Mouse (Mus musculus): ENCODE results near the gene Mak.
A peak's percentile ranks its signal among the peaks of the same experiment; 100 is the strongest.
"Not testable (repeated sequence)": the region's sequence is repeated elsewhere in the genome, so short reads cannot be mapped to it uniquely, and the experiment has no call there.

Gene Mak

DNA sequence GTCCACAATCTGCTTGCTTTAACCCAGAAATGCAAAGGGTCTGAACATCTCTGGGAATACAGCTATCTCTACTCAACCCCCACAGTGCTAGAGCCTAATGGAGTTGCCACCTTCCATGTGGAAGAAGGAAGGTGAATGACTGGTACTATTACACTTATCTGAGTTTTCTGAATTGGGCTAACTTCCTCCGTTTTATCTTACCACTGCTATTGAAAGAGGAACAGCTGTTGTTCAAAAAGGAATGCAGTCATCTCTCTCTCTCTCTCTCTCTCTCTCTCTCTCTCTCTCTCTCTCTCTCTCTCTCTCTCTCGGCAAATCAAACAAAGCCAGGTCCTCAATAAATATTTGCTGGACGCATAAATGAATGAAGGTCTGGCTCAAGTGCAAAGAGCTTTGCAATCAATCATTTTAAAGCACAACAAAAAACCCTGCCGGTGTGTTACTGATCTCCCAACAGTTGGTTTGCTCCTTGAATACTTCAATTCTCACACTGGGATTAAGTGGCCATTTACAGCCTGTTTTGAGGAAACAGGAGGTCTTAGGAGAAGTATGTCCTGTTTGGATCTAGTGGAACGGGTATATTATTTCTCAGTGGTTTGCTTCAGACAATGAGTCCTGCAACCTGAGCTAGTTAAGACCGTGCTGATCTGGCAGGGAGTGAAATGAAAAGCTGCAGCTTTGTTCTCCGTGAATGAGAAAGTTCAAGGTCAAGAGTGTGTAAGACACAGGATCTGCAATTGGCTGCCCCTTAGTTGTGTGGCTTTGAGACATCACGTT is 84.8 kb downstream of the Mak start:
- DNase-seq: no peak

DNA sequence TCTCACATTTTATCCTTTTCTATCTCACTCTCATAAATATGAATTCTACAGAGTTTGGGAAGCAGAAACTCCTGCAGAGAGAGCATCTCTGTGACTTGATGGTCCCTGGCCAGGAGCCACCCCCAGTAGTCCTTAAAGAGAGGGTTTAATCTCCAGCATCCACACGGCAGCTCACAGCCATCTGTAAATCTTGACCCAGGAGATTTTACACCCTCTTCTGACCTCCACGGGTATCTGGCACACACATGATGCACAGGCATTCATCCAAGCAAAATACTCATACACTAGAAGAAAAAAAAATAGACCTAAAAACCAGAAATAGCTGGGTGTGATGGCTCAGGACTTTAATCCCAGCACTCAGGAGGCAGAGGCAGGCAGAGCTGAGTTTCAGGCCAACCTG is 91.1 kb downstream of the Mak start:
- DNase-seq: no peak

DNA sequence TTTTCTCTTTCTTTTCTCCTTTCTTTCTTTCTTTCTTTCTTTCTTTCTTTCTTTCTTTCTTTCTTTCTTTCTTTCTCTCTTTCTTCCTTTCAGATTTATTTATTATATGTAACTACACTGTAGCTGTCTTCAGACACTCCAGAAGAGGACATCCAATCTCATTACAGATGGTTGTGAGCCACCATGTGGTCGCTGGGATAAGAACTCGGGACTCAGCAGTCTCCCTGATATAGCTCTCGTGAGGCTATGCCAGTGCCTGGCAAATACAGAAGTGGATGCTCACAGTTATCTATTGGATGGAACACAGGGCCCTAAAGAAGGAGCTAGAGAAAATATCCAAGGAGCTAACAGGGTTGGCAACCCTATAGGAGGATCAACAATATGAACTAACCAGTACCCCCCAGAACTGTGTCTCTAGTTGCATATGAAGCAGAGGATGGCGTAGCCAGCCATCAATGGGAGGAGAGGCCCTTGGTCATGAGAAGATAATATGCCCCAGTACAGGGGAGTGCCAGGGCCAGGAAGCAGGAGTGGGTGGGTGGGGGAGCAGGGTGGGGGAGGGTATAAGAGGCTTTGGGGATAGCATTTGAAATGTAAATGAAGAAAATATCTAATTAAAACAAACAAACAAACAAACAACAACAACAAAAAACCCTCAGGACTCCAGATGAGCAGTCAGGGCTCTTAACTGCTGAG is 91.8 kb downstream of the Mak start:
- DNase-seq: not testable (repeated sequence)

DNA sequence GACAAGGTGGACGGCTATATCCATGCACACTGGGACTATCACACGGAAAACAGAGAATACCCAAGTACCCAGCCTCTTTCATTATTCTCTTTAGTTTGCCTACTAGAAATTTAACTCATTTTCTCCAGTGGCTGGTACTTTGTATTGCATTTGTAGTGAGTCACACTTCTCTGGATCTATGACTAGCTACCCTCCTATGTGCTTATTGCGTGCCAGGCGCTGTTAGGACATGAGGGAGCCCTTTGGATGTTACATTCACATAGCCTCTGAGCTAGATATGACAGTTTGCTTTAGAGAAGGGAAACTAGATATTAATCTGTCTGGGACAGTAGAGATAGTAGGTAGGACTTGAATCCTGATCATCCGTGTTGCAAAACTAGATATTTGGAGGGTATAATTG is 93.4 kb downstream of the Mak start:
- DNase-seq: no peak

DNA sequence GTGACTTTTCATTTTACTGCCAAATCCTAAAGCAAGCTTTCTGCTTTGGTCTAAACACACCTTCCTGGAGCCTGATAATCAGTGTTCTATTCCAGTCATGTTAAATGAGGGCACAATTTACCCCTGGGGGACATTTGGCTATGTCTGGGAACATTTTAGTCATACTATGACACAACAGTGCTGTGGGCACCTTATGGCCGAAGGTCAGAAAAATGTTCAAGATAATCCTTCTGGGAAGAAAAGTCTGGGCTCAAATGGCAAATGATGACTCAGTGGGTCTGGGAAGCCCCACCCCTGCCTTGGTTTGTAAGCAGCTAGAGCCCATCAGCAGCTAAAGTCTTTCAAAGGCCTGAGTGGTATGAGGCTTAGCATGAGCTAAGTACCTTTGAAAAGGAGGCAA is 96.7 kb downstream of the Mak start:
- no peak for DNase-seq

DNA sequence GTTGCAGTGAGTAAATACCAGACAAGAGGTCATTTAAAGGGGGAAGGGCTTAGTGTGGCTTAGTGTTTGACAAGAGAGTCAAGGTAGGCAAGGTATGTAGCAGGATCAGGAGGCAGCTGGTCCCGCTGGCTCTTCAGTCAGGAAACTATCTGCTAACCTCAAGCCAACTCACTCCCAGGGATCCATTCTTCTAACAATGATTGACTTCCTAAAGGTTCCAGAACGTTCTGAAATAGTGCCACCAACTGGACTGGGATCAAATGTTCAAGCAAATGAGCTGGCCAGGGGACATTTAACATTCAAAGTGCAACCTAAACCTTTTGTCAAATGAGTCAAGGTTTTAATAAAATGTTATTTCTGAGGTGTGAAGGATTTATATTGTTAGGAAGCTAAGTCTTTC is 100.2 kb downstream of the Mak start:
- no peak for DNase-seq

DNA sequence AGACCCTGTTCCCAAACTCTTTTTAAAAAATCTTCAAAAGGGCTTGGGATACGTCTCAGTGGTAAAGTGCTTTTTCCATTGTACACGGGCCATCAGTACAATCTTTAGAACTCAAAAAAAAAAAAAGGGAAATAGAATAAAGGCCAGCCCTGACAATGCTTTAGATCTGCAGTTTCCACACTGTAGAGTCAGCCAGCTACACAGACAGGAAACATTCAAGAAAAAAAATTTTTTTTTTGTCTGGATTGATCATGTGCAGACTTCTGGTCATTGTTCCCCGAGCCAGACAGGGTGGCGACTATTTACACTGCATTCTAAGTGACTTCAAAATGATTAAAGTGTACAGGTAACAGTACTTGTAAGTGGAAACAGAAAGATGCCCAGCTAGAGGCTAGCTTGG is 100.9 kb downstream of the Mak start:
- DNase-seq: no peak

DNA sequence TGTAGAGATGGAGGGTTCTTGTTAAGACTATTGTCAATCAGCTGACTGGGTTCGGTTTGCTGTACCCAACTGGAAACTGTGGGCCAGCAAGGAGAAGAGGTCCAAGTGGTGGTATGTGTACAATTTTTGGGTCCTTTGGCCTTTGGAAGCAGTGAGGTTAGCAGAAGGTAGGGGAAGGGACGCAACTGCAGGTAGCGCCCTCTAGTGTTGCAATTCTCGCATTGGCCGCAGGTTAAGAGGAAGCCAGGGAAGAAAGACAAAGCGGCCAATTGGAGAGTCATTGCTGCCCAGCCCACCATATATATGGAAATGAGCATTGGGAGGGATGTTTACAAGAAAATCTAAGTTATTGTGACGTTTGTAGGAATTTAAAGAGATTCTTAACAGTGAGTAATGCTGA is 101.9 kb downstream of the Mak start:
- peak; percentile 83 for DNase-seq
